Mouse (Mus musculus): ENCODE data around the gene Lrrc45. TPM values are rescaled to one million over a fixed set of nuclear protein-coding genes. Genes with fewer than 3 reads are reported as not detected.
A peak's percentile ranks its signal among the peaks of the same experiment; 100 is the strongest.

Lrrc45 gene
- polyA plus RNA-seq, 1 experiment from 2014 or later = 65.9 TPM

DNA sequence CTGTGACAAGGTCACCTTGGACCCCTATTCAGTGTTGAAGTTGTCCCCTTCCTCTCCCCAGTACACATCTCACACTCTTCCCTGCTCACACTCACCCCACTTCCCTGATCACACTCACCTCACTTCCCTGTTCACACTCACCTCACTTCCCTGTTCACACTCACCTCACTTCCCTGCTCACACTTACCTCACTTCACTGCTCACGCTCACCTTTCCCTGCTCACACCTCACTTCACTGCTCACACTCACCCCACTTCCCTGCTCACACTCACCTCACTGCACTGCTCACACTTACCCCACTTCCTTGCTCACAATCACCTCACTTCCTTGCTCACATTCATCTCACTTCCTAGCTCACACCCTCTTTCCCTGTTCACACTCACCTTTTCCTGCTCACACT lies 17.7 kb downstream of the Lrrc45 start:
- H3K4me3 ChIP-seq = no peak overlapping the region
- H3K36me3 ChIP-seq = no peaks in the 10 kb centered on the region

DNA sequence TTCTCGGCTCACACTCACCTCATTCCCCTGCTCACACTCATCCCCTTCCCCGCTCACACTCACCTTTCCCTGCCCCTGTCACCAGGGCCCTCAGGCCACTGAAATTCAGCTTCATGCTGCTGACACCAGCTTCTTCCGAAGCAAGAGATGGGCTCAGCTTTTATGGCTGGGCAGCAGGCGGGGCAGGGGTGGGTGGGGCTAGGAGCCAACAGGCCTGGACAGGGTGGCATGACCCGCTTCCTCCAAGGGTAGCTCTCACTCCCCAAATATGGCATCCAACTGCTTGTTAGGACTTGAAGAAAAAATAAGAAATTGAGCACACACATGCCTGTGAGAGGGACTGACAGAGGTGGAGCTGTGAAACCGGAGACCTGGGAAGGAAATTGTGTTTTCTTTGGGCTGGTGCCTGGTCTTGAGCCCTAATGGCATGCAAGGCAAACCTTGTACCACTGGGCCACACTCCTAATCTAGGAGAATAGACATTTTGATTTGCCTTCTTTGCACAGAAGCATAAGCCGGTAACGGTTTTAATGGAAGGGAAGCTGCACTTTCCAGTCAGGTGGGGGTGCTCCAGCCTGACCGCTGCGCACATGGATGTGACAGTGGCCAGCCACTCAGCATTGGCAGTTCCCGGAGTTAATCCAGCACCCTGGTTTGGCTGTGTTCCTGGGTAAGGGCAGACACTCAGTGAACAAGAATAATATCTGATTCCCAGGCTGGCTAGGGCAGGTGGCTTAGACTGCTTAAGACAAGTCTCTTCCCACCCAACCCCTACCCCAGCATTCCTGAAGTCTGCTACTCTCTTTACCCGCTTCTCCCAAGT lies 18.3 kb downstream of the Lrrc45 start, which contains the start of gene Cbr2:
Gene Cbr2 (minus strand): TSS at position 257 of the 823 bp plus-strand sequence.
- H3K36me3 ChIP-seq = no peaks in the 10 kb centered on the region
- H3K9ac ChIP-seq = no peak within 1 kb of the TSS
- peak within 1 kb of the TSS; percentile 66 for H3K27ac ChIP-seq
- H3K4me1 ChIP-seq = peaks cover 28% of the 10 kb centered on the region
- H3K4me2 ChIP-seq = no peak within 1 kb of the TSS; the same call in 1 of the 2 replicates
- no peaks in the 10 kb centered on the region for H3K9me3 ChIP-seq
- no peak within 1 kb of the TSS for H3K4me3 ChIP-seq
- WGBS = 49% methylated on average over 12 of the region's 12 CpGs
- 0 out of 2 replicates have a peak, but pooled peaks cover 2% of the 10 kb centered on the region for H3K27me3 ChIP-seq
- ATAC-seq (ENCODE audit: insufficient number of reproducible peaks, low FRiP score, low TSS enrichment, low read depth) = no peak

More for the DNA sequence above, 17.7 kb downstream of the Lrrc45 start:
- Histone ChIP-seq H3K4me2 (no peak overlapping the region; the same call in 1 of the 2 replicates), H3K4me1 (peaks cover 34% of the 10 kb centered on the region), H3K9ac (no peak overlapping the region), H3K9me3 (no peaks in the 10 kb centered on the region), H3K27me3 (0 out of 2 replicates have a peak, but pooled peaks cover 2% of the 10 kb centered on the region), H3K27ac (peak overlapping the region; percentile 66)
- WGBS = 80% methylated on average over 1 of the region's 1 CpGs
- no peak for ATAC-seq (ENCODE audit: insufficient number of reproducible peaks, low FRiP score, low TSS enrichment, low read depth)

- WGBS = 45% methylated on average over 6 of the region's 6 CpGs
Measured at GRCm38 (mm10) chr11:120733521-120733920, 19.8 kb downstream of the Lrrc45 start.

DNA sequence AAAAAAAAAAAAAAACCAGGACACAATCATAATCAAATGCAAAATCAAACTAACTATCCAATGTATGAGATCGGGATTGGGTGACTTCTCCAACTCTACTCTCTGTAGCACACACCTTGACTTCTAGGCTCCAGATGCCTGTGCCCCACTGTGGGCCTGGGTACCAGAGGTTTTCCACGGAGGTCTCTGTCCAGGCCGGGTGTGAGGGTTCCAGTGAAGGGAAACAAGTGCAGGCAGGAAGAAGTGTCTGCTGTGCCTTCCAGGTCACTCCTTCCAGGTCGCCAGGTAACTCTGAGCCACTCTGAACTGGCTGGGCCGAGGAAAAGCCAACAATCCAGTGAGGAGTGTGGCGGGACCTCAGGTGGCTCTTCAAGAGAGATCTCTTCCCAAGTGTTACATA lies 22.7 kb downstream of the Lrrc45 start:
- H3K4me1 ChIP-seq = peaks cover 20% of the 10 kb centered on the region
- H3K27ac ChIP-seq = no peak overlapping the region
- no peak overlapping the region for H3K9ac ChIP-seq
- H3K36me3 ChIP-seq = no peaks in the 10 kb centered on the region
- no peak overlapping the region for H3K4me2 ChIP-seq
- no peaks in the 10 kb centered on the region for H3K9me3 ChIP-seq
- ATAC-seq (ENCODE audit: insufficient number of reproducible peaks, low FRiP score, low TSS enrichment, low read depth) = no peak
- no peaks in the 10 kb centered on the region for H3K27me3 ChIP-seq
- no peak overlapping the region for H3K4me3 ChIP-seq
- WGBS = 75% methylated on average over 6 of the region's 6 CpGs

More at GRCm38 (mm10) chr11:120733521-120733920, 19.8 kb downstream of the Lrrc45 start:
- Histone ChIP-seq H3K4me3 (no peak overlapping the region), H3K4me1 (peaks cover 28% of the 10 kb centered on the region), H3K27me3 (0 out of 2 replicates have a peak, but pooled peaks cover 2% of the 10 kb centered on the region), H3K9me3 (no peaks in the 10 kb centered on the region), H3K36me3 (no peaks in the 10 kb centered on the region), H3K27ac (peak overlapping the region; percentile 66; the same call in 1 of the 2 replicates), H3K4me2 (no peak overlapping the region), H3K9ac (no peak overlapping the region)
- ATAC-seq (ENCODE audit: insufficient number of reproducible peaks, low FRiP score, low TSS enrichment, low read depth) = no peak

DNA sequence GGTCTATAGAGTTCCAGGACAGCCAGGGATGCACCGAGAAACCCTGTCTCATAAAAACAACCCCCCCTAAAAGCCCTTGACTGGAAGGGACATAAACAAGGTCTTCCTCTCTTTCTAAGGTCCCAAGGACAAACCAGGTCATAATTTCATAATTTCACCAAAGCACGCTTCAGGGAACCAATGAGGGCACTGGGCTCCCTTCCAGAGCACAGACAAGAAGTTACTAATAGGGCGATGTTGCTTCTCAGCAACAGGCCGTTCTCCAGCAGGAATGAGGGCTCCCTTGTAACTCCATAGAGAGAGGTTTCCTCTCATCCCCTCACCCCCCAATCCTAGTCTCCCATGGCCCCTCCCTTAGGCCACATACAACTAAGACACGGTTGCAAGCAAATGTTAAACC lies 27.3 kb downstream of the Lrrc45 start:
- Histone ChIP-seq H3K4me1 (no peaks in the 10 kb centered on the region), H3K4me3 (no peak overlapping the region), H3K36me3 (no peaks in the 10 kb centered on the region), H3K9ac (no peak overlapping the region), H3K4me2 (no peak overlapping the region), H3K27ac (no peak overlapping the region), H3K9me3 (no peaks in the 10 kb centered on the region), H3K27me3 (no peaks in the 10 kb centered on the region)
- ATAC-seq (ENCODE audit: insufficient number of reproducible peaks, low FRiP score, low TSS enrichment, low read depth) = no peak
- 90% methylated on average over 5 of the region's 5 CpGs for WGBS

GRCm38 (mm10) chr11:120744121-120744701 lies 30.5 kb downstream of the Lrrc45 start:
- Histone ChIP-seq H3K4me2 (no peak overlapping the region), H3K27ac (no peak overlapping the region), H3K9me3 (no peaks in the 10 kb centered on the region), H3K4me1 (no peaks in the 10 kb centered on the region), H3K9ac (no peak overlapping the region; the same call in 1 of the 2 replicates), H3K27me3 (no peaks in the 10 kb centered on the region), H3K4me3 (no peak overlapping the region), H3K36me3 (no peaks in the 10 kb centered on the region)
- ATAC-seq (ENCODE audit: insufficient number of reproducible peaks, low FRiP score, low TSS enrichment, low read depth) = no peak
- 51% methylated on average over 7 of the region's 7 CpGs for WGBS

DNA sequence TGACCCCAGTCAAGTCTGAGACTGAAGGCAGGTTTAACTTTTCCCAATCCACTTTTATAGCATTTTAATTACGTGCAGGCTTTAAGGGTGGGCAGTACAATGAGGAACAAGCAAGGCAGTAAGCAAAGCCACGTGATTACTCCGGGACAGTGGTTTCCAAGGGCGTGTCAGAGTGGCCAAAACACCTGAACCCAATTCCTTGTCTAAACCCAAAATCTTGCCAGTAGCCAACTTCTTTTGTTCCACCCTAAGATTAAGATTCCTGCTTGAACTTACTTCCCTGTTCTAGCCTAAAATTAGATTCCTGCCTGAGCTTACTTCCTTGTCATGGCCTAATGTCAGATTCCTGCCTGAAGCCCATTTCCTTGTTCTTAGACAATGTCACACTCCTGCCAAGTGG lies 34.2 kb downstream of the Lrrc45 start:
- H3K9me3 ChIP-seq = no peaks in the 10 kb centered on the region
- H3K4me3 ChIP-seq = no peak overlapping the region
- no peak overlapping the region for H3K4me2 ChIP-seq
- ATAC-seq (ENCODE audit: insufficient number of reproducible peaks, low FRiP score, low TSS enrichment, low read depth) = no peak
- H3K27me3 ChIP-seq = no peaks in the 10 kb centered on the region
- H3K27ac ChIP-seq = no peak overlapping the region
- 47% methylated on average over 4 of the region's 4 CpGs for WGBS
- no peak overlapping the region for H3K9ac ChIP-seq
- no peaks in the 10 kb centered on the region for H3K4me1 ChIP-seq
- H3K36me3 ChIP-seq = no peaks in the 10 kb centered on the region

DNA sequence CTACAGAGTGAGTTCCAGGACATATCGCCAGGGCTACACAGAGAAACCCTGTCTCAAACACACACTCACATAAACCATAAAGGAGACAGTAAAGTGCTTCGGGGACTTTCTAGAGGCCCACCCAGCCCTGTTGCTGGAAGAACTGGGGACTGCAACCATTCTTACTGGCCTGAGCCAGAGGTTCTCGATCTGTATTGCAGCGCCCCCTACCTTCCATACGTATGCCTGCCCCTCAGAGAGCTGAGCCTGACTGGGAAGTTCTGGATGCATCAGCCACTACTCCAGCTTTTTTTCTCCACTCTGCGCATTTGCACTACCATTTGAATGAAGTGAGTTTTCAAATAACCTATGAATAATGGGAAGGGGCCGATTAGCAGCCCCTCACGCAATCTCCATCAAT lies 35.7 kb downstream of the Lrrc45 start:
- Histone ChIP-seq H3K9me3 (no peaks in the 10 kb centered on the region), H3K4me2 (no peak overlapping the region), H3K36me3 (no peaks in the 10 kb centered on the region), H3K4me3 (no peak overlapping the region), H3K4me1 (no peaks in the 10 kb centered on the region), H3K27me3 (no peaks in the 10 kb centered on the region), H3K27ac (no peak overlapping the region), H3K9ac (no peak overlapping the region)
- ATAC-seq (ENCODE audit: insufficient number of reproducible peaks, low FRiP score, low TSS enrichment, low read depth) = no peak
- 67% methylated on average over 8 of the region's 8 CpGs for WGBS

GRCm38 (mm10) chr11:120751606-120752005 lies 37.9 kb downstream of the Lrrc45 start:
- H3K4me3 ChIP-seq = no peak overlapping the region
- H3K27ac ChIP-seq = no peak overlapping the region
- no peaks in the 10 kb centered on the region for H3K36me3 ChIP-seq

DNA sequence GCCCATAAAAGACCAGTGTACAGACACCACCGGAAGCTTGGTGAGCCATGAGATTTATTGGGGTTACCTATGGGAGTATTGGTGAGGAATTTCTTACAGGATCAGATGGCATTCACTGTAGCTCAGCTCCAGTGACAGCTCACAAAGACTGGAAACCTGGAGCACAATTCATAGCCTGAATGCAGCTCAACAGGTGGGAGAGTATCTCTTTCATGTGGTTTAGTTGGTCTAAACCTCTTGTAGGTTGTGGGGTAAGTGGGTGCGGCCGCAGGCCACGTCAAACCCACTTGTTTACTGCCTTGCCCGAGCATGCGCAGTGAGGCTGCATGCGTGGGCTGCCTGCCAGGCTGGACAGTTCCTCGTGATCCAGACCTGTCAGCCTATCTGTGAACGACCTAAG lies 46.5 kb downstream of the Lrrc45 start:
- no peak overlapping the region for H3K4me3 ChIP-seq
- H3K4me2 ChIP-seq = no peak overlapping the region
- no peak overlapping the region for H3K9ac ChIP-seq
- no peak overlapping the region for H3K27ac ChIP-seq
- WGBS = 84% methylated on average over 9 of the region's 9 CpGs
- 0 out of 2 replicates have a peak, but pooled peaks cover 6% of the 10 kb centered on the region for H3K9me3 ChIP-seq
- no peak for ATAC-seq (ENCODE audit: insufficient number of reproducible peaks, low FRiP score, low TSS enrichment, low read depth)
- H3K36me3 ChIP-seq = no peaks in the 10 kb centered on the region
- peaks cover 7% of the 10 kb centered on the region; the same call in 1 of the 2 replicates for H3K4me1 ChIP-seq
- H3K27me3 ChIP-seq = no peaks in the 10 kb centered on the region

More at GRCm38 (mm10) chr11:120751606-120752005, 37.9 kb downstream of the Lrrc45 start:
- 60% methylated on average over 4 of the region's 4 CpGs for WGBS
- H3K9ac ChIP-seq = no peak overlapping the region
- H3K9me3 ChIP-seq = no peaks in the 10 kb centered on the region
- H3K4me1 ChIP-seq = no peaks in the 10 kb centered on the region
- H3K4me2 ChIP-seq = no peak overlapping the region
- no peak for ATAC-seq (ENCODE audit: insufficient number of reproducible peaks, low FRiP score, low TSS enrichment, low read depth)
- H3K27me3 ChIP-seq = no peaks in the 10 kb centered on the region

DNA sequence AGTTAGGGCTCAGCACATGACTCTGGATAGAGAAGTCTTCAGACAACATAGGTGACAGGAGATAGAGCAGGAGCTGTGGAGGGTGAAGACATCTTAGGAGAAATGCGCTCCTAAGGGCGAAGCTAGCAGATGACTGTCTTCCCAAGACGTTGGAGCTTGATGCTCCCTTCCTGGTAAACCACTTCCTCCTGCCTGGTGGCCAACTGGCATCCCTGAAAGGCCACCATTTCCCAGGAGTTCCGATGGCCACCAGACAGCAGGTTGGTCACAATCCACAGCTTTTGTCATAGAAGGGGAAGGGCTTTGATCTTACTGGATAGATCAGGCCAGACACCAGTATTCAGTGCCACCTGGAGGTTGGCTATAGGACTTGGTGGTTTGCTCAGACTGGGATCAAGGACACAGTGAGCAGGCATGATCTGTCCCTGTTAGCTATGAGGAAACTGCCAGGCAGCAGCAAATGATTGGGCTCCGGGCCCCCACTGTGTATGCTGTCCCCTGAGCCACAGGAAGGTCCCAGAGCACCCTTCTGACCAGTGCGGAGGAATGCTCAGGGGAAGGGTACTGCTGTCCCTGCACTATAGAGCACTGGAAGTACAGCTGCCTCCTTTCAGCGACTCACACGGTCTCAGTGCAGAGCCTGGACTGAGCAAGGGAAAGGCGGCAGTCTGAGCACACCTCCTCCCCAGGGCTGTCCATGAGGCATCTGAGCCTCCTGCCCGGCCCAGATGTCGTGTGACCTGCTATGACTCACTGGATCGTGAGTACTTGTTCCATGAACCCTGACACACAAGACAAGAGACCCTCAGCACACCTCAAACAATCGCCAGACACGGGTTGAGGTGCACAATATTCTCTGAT lies 48.3 kb downstream of the Lrrc45 start:
- ATAC-seq (ENCODE audit: insufficient number of reproducible peaks, low FRiP score, low TSS enrichment, low read depth) = no peak; the same call in 1 of the 2 replicates
- Histone ChIP-seq H3K27ac (no peak overlapping the region), H3K36me3 (no peaks in the 10 kb centered on the region), H3K9ac (no peak overlapping the region), H3K4me2 (0 out of 2 replicates have a peak overlapping the region, but pooled peaks have one; percentile 10), H3K9me3 (0 out of 2 replicates have a peak, but pooled peaks cover 6% of the 10 kb centered on the region), H3K4me1 (peaks cover 7% of the 10 kb centered on the region; the same call in 1 of the 2 replicates), H3K27me3 (no peaks in the 10 kb centered on the region), H3K4me3 (no peak overlapping the region)
- WGBS = 64% methylated on average over 14 of the region's 14 CpGs

Measured in limb, embryonic 15.5 days (tissue).